Mouse (Mus musculus): ENCODE data around the gene Hist1h2ad. TPM values are rescaled to one million over a fixed set of nuclear protein-coding genes. Genes with fewer than 3 reads are reported as not detected.
"Not testable (repeated sequence)": the region's sequence is repeated elsewhere in the genome, so short reads cannot be mapped to it uniquely, and the experiment has no call there.

The Hist1h2ad gene
- polyA plus RNA-seq, 1 experiment: 9.6 TPM

GRCm38 (mm10) chr13:23541497-23541896, 32.7 kb upstream of the Hist1h2ad start:
- no peak overlapping the region for H3K4me3 ChIP-seq (replicated peaks)
- H3K27me3 ChIP-seq (replicated peaks): no peaks in the 10 kb centered on the region
- TF ChIP-seq FLI1 (IDR thresholded peaks at IDR 0.05; ENCODE audit: low read length) (no peak), GATA1 (IDR thresholded peaks at IDR 0.05; ENCODE audit: borderline replicate concordance, low read length) (no peak)
- no peaks in the 10 kb centered on the region for H3K36me3 ChIP-seq (replicated peaks; ENCODE audit: low read length)
- H3K9me3 ChIP-seq: no peaks in the 10 kb centered on the region
- peaks cover 38% of the 10 kb centered on the region for H3K4me1 ChIP-seq

GRCm38 (mm10) chr13:23542225-23542980, 31.8 kb upstream of the Hist1h2ad start:
- peak overlapping the region; percentile 89 for H3K4me3 ChIP-seq (replicated peaks)
- H3K4me1 ChIP-seq: peaks cover 33% of the 10 kb centered on the region
- H3K27me3 ChIP-seq (replicated peaks); H3K36me3 ChIP-seq (replicated peaks; ENCODE audit: low read length); H3K9me3 ChIP-seq: not testable (repeated sequence)

- not testable (repeated sequence) for H3K27me3 ChIP-seq (replicated peaks); H3K9me3 ChIP-seq; H3K36me3 ChIP-seq (replicated peaks; ENCODE audit: low read length)
- Histone ChIP-seq H3K4me1 (peaks cover 29% of the 10 kb centered on the region; the same call in 1 of the 2 replicates), H3K4me3 (replicated peaks) (peak within 1 kb of the TSS; percentile 89)
Measured at GRCm38 (mm10) chr13:23542999-23543607, 31.1 kb upstream of the Hist1h2ad start, which contains the start of gene Hist1h2bh. Gene Hist1h2bh, minus strand, starts transcription at chr13:23543392.

GRCm38 (mm10) chr13:23543965-23544786, 30.0 kb upstream of the Hist1h2ad start, which contains the start of gene Hist1h3f:
Gene Hist1h3f, plus strand, starts transcription at chr13:23544052.
- peak within 1 kb of the TSS; percentile 89 for H3K4me3 ChIP-seq (replicated peaks)
- peaks cover 22% of the 10 kb centered on the region; the same call in 1 of the 2 replicates for H3K4me1 ChIP-seq
- no peaks in the 10 kb centered on the region for H3K27me3 ChIP-seq (replicated peaks)
- H3K36me3 ChIP-seq (replicated peaks; ENCODE audit: low read length): no peaks in the 10 kb centered on the region
- TF ChIP-seq GATA1 (IDR thresholded peaks at IDR 0.05; ENCODE audit: borderline replicate concordance, low read length) (no peak), FLI1 (IDR thresholded peaks at IDR 0.05; ENCODE audit: low read length) (no peak)
- no peaks in the 10 kb centered on the region for H3K9me3 ChIP-seq

- not testable (repeated sequence) for H3K27me3 ChIP-seq (replicated peaks); H3K9me3 ChIP-seq; H3K36me3 ChIP-seq (replicated peaks; ENCODE audit: low read length)
- peak overlapping the region; percentile 75 for H3K4me3 ChIP-seq (replicated peaks)
- peaks cover 24% of the 10 kb centered on the region; the same call in 1 of the 2 replicates for H3K4me1 ChIP-seq
Measured at GRCm38 (mm10) chr13:23544787-23545120, 29.4 kb upstream of the Hist1h2ad start.

- Histone ChIP-seq H3K9me3 (no peaks in the 10 kb centered on the region), H3K27me3 (replicated peaks) (no peaks in the 10 kb centered on the region), H3K36me3 (replicated peaks; ENCODE audit: low read length) (no peaks in the 10 kb centered on the region), H3K4me1 (peaks cover 34% of the 10 kb centered on the region), H3K4me3 (replicated peaks) (no peak overlapping the region)
- TF ChIP-seq GATA1 (IDR thresholded peaks at IDR 0.05; ENCODE audit: borderline replicate concordance, low read length): no peak
- no peak for TF ChIP-seq FLI1 (IDR thresholded peaks at IDR 0.05; ENCODE audit: low read length)
Measured at GRCm38 (mm10) chr13:23546694-23547093, 27.5 kb upstream of the Hist1h2ad start.

- Histone ChIP-seq H3K36me3 (replicated peaks; ENCODE audit: low read length) (no peaks in the 10 kb centered on the region), H3K27me3 (replicated peaks) (no peaks in the 10 kb centered on the region), H3K4me3 (replicated peaks) (peak overlapping the region; percentile 87), H3K9me3 (no peaks in the 10 kb centered on the region), H3K4me1 (peaks cover 63% of the 10 kb centered on the region)
- TF ChIP-seq FLI1 (IDR thresholded peaks at IDR 0.05; ENCODE audit: low read length): no peak
Measured at GRCm38 (mm10) chr13:23550761-23551145, 23.4 kb upstream of the Hist1h2ad start.

- Histone ChIP-seq H3K4me3 (replicated peaks) (peak within 1 kb of the TSS; percentile 87), H3K4me1 (peaks cover 67% of the 10 kb centered on the region)
- not testable (repeated sequence) for H3K36me3 ChIP-seq (replicated peaks; ENCODE audit: low read length); H3K27me3 ChIP-seq (replicated peaks); H3K9me3 ChIP-seq
Measured at GRCm38 (mm10) chr13:23551146-23551834, 22.9 kb upstream of the Hist1h2ad start, which contains the start of gene Hist1h4f. Gene Hist1h4f, minus strand, starts transcription at chr13:23551648.

GRCm38 (mm10) chr13:23551931-23552914, 22.0 kb upstream of the Hist1h2ad start:
- peak overlapping the region; percentile 87 for H3K4me3 ChIP-seq (replicated peaks)
- peaks cover 68% of the 10 kb centered on the region for H3K4me1 ChIP-seq

More at GRCm38 (mm10) chr13:23551931-23552914, 22.0 kb upstream of the Hist1h2ad start:
- no peaks in the 10 kb centered on the region for H3K36me3 ChIP-seq (replicated peaks; ENCODE audit: low read length)
- no peaks in the 10 kb centered on the region for H3K9me3 ChIP-seq
- TF ChIP-seq GATA1 (IDR thresholded peaks at IDR 0.05; ENCODE audit: borderline replicate concordance, low read length) (no peak), FLI1 (IDR thresholded peaks at IDR 0.05; ENCODE audit: low read length) (no peak)
- H3K27me3 ChIP-seq (replicated peaks): no peaks in the 10 kb centered on the region

All from megakaryocyte, embryonic 14.5 days (primary cell).